ENCODE assay signal across 8 mouse cellular contexts in genomic region chr1:84934151-84934502, GRCm38 (mm10). TPM values are rescaled to one million over a fixed set of nuclear protein-coding genes. Genes with fewer than 3 reads are reported as not detected.
DNase-seq lines count a peak whose midpoint lies in the region; ATAC-seq lines count a peak whose summit lies in the region.

No protein-coding gene starts in this region.

- H3K4me3 ChIP-seq in intestine, embryonic 15.5 days (replicated peaks), result peak overlapping the region; percentile 49
- peak overlapping the region; percentile 56 for H3K4me3 ChIP-seq in neural tube, embryonic 14.5 days (ENCODE audit: low read depth, low read length)

- H3K4me1 ChIP-seq in intestine, embryonic 15.5 days (replicated peaks), result 0 out of 2 replicates have a peak, but pooled peaks cover 9% of the 10 kb centered on the region
- H3K4me1 ChIP-seq in neural tube, embryonic 14.5 days (ENCODE audit: control insufficient read depth, insufficient read depth, low read length), result no peaks in the 10 kb centered on the region

- H3K9me3 ChIP-seq in intestine, embryonic 15.5 days, result no peaks in the 10 kb centered on the region
- no peaks in the 10 kb centered on the region for H3K9me3 ChIP-seq in neural tube, embryonic 14.5 days (ENCODE audit: control insufficient read depth, low read length)

- H3K9ac ChIP-seq in intestine, embryonic 15.5 days, result peak overlapping the region; percentile 32; the same call in 1 of the 2 replicates
- H3K9ac ChIP-seq in neural tube, embryonic 14.5 days (replicated peaks; ENCODE audit: low read depth, low read length), result peak overlapping the region; percentile 77

- H3K36me3 ChIP-seq in intestine, embryonic 15.5 days, result no peaks in the 10 kb centered on the region
- H3K36me3 ChIP-seq in neural tube, embryonic 14.5 days (ENCODE audit: control insufficient read depth, insufficient read depth, low read length), result no peaks in the 10 kb centered on the region

- peak overlapping the region; percentile 95 for H3K4me2 ChIP-seq in intestine, embryonic 15.5 days (replicated peaks)
- H3K4me2 ChIP-seq in neural tube, embryonic 14.5 days (ENCODE audit: low read depth, low read length), result peak overlapping the region; percentile 74

- DNase-seq in embryo, embryonic 10 days (ENCODE audit: low spot score), result peak; percentile 36
- no peak for DNase-seq in embryo, embryonic 11 days
- peak; percentile 70 for DNase-seq in retina, postnatal 1 day
- DNase-seq in retina, embryonic 14.5 days (ENCODE audit: low spot score), result no peak
- DNase-seq in cerebellum, postnatal 10 days, result no peak

- no peak overlapping the region for H3K27ac ChIP-seq in intestine, embryonic 15.5 days
- H3K27ac ChIP-seq in neural tube, embryonic 14.5 days (ENCODE audit: low read depth, low read length), result peak overlapping the region; percentile 89

- under 1% methylated on average over 12 of the region's 12 CpGs for WGBS in intestine, embryonic 15.5 days
- 1% methylated on average over 12 of the region's 12 CpGs for WGBS in neural tube, embryonic 14.5 days

- H3K27me3 ChIP-seq in intestine, embryonic 15.5 days (replicated peaks), result peaks cover 21% of the 10 kb centered on the region
- H3K27me3 ChIP-seq in neural tube, embryonic 14.5 days (ENCODE audit: control insufficient read depth, insufficient read depth, low read length), result no peaks in the 10 kb centered on the region; the same call in 1 of the 2 replicates

- ATAC-seq in intestine, embryonic 15.5 days, result peak; percentile 10; the same call in 1 of the 2 replicates
- ATAC-seq in neural tube, embryonic 14.5 days (ENCODE audit: low read depth), result no peak
- no peak; the same call in 1 of the 2 replicates for ATAC-seq in granulocyte monocyte progenitor cell, adult 5-6 weeks (replicated peaks; ENCODE audit: poor library complexity, severe bottlenecking)

RNA-seq across cellular contexts. Expression of gene Slc16a14, which starts 0.8 kb away (rescaled TPM):
- 0.19 and 0.23 TPM in 2 replicates for polyA plus RNA-seq in intestine, embryonic 15.5 days (2015; fragmentation: Nextera tagmentation; extraction: Ambion mirVana)
- 14.2 and 15.3 TPM in 2 replicates for polyA plus RNA-seq in neural tube, embryonic 14.5 days (2014; fragmentation: Nextera tagmentation; extraction: Ambion mirVana)
- not detected in 2 replicates for total RNA-seq in granulocyte monocyte progenitor cell, adult 5-6 weeks (2014; fragmentation: Nextera tagmentation)
- total RNA-seq in granulocyte monocyte progenitor cell, adult 5-6 weeks (2017), result not detected in 2 replicates

Comparison
In these comparisons a context has a peak if more than half of its experiments do, and no peak if none do; other contexts are left out.
1. DNase-seq: peak in embryo, embryonic 10 days (single experiment) and retina, postnatal 1 day (single experiment); none in embryo, embryonic 11 days (single experiment), retina, embryonic 14.5 days (single experiment) and cerebellum, postnatal 10 days (0 of 2).
2. RNA of gene Slc16a14, which starts 0.8 kb away (polyA plus RNA-seq): 14.2 to 15.3 TPM in neural tube, embryonic 14.5 days; 0.19 to 0.23 TPM in intestine, embryonic 15.5 days; every median in the first group is over 10 times any median in the second.